Mouse (Mus musculus) myocyte (in vitro differentiated cells): Measurements from ENCODE around the gene Cacna1d.

Experiments
- CEBPB ChIP-seq: IDR thresholded peaks from 2 replicates; pipeline ENCODE4 v1.6.1; 2011; ENCODE audit warnings: mild to moderate bottlenecking, moderate library complexity; ENCODE audit not compliant: poor library complexity, insufficient read depth, severe bottlenecking
- E2F4 ChIP-seq: IDR thresholded peaks from one replicate; pipeline ENCODE4 v1.6.1; 2011; ENCODE audit warnings: mild to moderate bottlenecking, control low read depth, moderate library complexity; ENCODE audit not compliant: insufficient read depth
- MAX ChIP-seq: IDR thresholded peaks from one replicate; pipeline ENCODE4 v1.6.1; 2011; ENCODE audit warnings: low read depth, mild to moderate bottlenecking, control low read depth
- MYOD1 ChIP-seq, 3 experiments: IDR thresholded peaks; one replicate each; pipeline ENCODE4 v1.6.1; 2011; ENCODE audit warnings: control low read depth in 2 of 3, low read depth in 2 of 3, mild to moderate bottlenecking in 2 of 3, moderate library complexity in 1 of 3; ENCODE audit not compliant: insufficient read length in 2 of 3, control insufficient read depth in 1 of 3
- MYOG ChIP-seq, 3 experiments: IDR thresholded peaks; one replicate each; pipeline ENCODE4 v1.6.1; 2011; ENCODE audit warnings: control low read depth in 2 of 3, low read depth in 2 of 3, mild to moderate bottlenecking in 2 of 3; ENCODE audit not compliant: insufficient read length in 2 of 3, control insufficient read depth in 1 of 3, insufficient read depth in 1 of 3
- POLR2A ChIP-seq: IDR thresholded peaks from one replicate; pipeline ENCODE4 v1.6.1; 2011; ENCODE audit warnings: low read depth, mild to moderate bottlenecking, control low read depth, moderate library complexity; ENCODE audit not compliant: insufficient read length
- POLR2AphosphoS2 ChIP-seq: IDR thresholded peaks from one replicate; pipeline ENCODE4 v1.6.1; 2011; ENCODE audit warnings: low read depth, control low read depth; ENCODE audit not compliant: insufficient read length
- SRF ChIP-seq: IDR thresholded peaks from one replicate; pipeline ENCODE4 v1.6.1; 2011; ENCODE audit warnings: low read depth; ENCODE audit not compliant: control insufficient read depth, insufficient read length
- TCF12 ChIP-seq: IDR thresholded peaks from one replicate; pipeline ENCODE4 v1.6.1; 2011; ENCODE audit warnings: mild to moderate bottlenecking, control low read depth; ENCODE audit not compliant: poor library complexity, insufficient read depth, severe bottlenecking
- USF1 ChIP-seq: IDR thresholded peaks from one replicate; pipeline ENCODE4 v1.6.1; 2011; ENCODE audit warnings: low read depth, mild to moderate bottlenecking, control low read depth, moderate library complexity

DNA sequence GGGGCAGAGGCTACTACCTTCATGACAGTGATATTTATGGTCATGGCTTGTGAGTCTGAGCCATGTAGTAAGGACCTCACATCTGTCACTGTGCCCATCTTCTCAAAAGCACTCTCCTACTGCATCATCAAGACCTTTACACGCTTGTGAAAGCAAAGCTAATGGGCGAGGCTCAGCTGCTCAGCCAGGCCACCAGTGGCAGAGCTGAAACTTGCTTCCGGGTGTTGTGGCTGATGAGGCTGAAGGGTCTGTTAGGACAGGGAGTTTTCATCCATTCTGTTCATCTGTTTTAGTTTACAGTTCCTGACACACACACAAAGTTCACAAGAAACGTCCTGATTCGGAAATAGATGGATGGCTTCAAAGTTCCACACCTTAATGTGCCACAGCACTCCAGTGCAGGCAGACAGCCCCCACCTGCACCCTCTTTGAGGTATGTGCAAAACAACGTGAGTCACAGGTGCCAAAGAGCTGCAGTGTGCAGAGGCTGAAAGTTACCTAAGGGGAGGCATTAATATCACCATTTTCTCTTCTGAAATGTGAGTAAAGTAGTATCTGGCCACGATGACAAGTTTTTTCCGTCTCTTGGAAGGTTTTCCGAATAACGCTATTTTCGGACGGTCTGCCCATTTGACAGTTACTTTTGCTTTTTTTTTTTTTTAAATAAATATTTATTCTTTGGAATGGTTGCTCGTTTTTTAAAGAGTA, 306.7 kb downstream of the Cacna1d start:
- TF ChIP-seq E2F4 (no peak), POLR2A (no peak), MYOG (IDR thresholded peaks at IDR 0.05; ENCODE audit: control insufficient read depth in 1 of 3, insufficient read depth in 1 of 3, insufficient read length in 2 of 3, low read depth in 2 of 3) (no peak), CEBPB (no peak), POLR2AphosphoS2 (no peak), USF1 (no peak), MAX (no peak), TCF12 (no peak), MYOD1 (IDR thresholded peaks at IDR 0.05; ENCODE audit: control insufficient read depth in 1 of 3, insufficient read length in 2 of 3, low read depth in 2 of 3) (no peak), SRF (no peak)
